Mouse (Mus musculus) layer of hippocampus, adult 9-10 months (tissue): Measurements from ENCODE around the gene Ppp3ca.

ENCODE experiments used
- DNase-seq: peaks from one replicate; pipeline ENCODE4 v3.0.0; 2022; ENCODE audit warnings: low spot score

Gene Ppp3ca

GRCm38 (mm10) chr3:136933071-136933470 is 263.1 kb downstream of the Ppp3ca start:
- no peak for DNase-seq

- DNase-seq, result no peak
These were observed 271.0 kb downstream of the Ppp3ca start for GRCm38 (mm10) chr3:136940733-136941601.

- no peak for DNase-seq
These were observed 271.6 kb downstream of the Ppp3ca start for GRCm38 (mm10) chr3:136941602-136941926.

GRCm38 (mm10) chr3:136945550-136945949 is 275.6 kb downstream of the Ppp3ca start:
- no peak for DNase-seq

GRCm38 (mm10) chr3:136946662-136947061 is 276.7 kb downstream of the Ppp3ca start:
- no peak for DNase-seq

GRCm38 (mm10) chr3:136948142-136948541 is 278.2 kb downstream of the Ppp3ca start:
- no peak for DNase-seq

- no peak for DNase-seq
These were observed 281.9 kb downstream of the Ppp3ca start for GRCm38 (mm10) chr3:136951792-136952191.

GRCm38 (mm10) chr3:136952822-136953221 is 282.9 kb downstream of the Ppp3ca start:
- no peak for DNase-seq

GRCm38 (mm10) chr3:136955043-136955442 is 285.1 kb downstream of the Ppp3ca start:
- DNase-seq, result no peak

GRCm38 (mm10) chr3:136960314-136960713 is 290.4 kb downstream of the Ppp3ca start:
- DNase-seq, result no peak

GRCm38 (mm10) chr3:136966786-136967185 is 296.9 kb downstream of the Ppp3ca start:
- no peak for DNase-seq

- DNase-seq, result no peak
These were observed 297.6 kb downstream of the Ppp3ca start for GRCm38 (mm10) chr3:136967510-136967909.

GRCm38 (mm10) chr3:136969796-136970195 is 299.9 kb downstream of the Ppp3ca start:
- no peak for DNase-seq

GRCm38 (mm10) chr3:136977859-136978258 is 307.9 kb downstream of the Ppp3ca start:
- no peak for DNase-seq

GRCm38 (mm10) chr3:136980915-136981588 is 311.1 kb downstream of the Ppp3ca start:
- no peak for DNase-seq

- DNase-seq, result no peak
These were observed 311.6 kb downstream of the Ppp3ca start for GRCm38 (mm10) chr3:136981589-136981924.

GRCm38 (mm10) chr3:136982021-136982420 is 312.1 kb downstream of the Ppp3ca start:
- DNase-seq, result no peak

- DNase-seq, result no peak
These were observed 316.4 kb downstream of the Ppp3ca start for GRCm38 (mm10) chr3:136986096-136986881.
